Mouse (Mus musculus) kidney, adult 18-20 months (tissue): ENCODE measurements around the gene Eif2s2.
"Not testable (repeated sequence)": the region's sequence is repeated elsewhere in the genome, so short reads cannot be mapped to it uniquely, and the experiment has no call there.

Experiments used
- DNase-seq: peaks from one replicate; pipeline ENCODE4 v3.0.0; 2021

Gene Eif2s2

DNA sequence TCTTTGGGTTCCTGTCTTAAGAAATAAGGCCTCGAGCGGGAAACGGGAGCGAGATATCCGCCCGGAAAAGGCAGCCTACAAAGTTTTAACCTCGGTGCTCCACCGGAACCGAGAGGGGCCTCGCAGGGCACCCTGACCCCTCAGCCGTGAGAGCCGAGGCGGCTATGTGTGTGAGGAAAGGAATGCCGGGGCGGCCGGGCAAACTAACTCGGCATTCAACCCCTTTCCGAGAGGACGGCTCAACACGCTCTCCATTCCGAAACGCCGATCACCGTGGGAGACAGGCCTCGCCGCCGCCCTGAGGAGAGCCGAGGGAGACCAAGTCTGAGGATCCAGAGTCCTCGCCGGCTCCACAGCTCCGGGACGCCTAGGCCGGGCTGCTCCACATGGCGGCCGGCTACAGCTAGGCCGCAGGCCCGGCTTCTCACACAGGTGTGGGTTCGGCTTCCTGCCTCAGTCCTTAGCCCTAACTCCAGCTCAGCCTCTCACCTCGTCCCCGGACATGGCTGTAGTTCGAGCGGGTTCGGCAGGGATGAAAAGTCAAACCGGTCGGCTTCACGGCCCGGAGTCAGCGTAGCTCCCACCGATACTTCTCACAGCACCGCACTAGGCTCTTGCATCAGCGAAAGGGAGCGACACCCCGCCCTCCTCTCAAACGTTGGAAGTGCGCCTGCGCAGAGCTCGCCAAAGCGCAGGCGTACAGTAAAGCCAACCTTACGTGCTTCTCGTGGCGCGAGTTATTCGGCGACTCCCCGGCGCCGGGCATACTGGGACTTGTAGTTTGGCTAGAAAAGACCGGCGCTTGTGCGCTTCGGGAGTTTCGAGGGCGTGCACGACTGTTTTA, at the start of gene Eif2s2:
Eif2s2 (minus strand) TSS at position 735 of the 844 bp plus-strand sequence.
- peak; percentile 95 for DNase-seq

DNA sequence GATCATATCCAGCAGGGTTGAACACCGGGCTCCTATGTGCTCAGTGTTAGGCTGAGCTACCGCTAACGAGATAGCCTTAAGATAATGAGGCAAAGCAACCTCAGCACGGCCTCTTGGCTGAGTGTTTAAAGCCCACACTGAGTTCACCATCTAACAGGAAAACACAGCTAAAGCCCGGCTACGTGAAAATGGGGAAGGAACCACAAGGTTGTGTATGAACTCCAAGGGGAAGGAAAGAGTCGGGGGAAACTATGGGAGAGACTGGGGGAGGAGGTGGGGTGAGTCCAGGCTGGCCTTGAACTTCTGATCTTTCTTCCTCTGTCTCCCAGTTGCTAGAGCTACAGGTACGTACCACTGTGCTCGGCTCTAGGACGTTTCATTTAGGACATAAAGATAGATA, 49.2 kb upstream of the Eif2s2 start:
- DNase-seq: no peak

DNA sequence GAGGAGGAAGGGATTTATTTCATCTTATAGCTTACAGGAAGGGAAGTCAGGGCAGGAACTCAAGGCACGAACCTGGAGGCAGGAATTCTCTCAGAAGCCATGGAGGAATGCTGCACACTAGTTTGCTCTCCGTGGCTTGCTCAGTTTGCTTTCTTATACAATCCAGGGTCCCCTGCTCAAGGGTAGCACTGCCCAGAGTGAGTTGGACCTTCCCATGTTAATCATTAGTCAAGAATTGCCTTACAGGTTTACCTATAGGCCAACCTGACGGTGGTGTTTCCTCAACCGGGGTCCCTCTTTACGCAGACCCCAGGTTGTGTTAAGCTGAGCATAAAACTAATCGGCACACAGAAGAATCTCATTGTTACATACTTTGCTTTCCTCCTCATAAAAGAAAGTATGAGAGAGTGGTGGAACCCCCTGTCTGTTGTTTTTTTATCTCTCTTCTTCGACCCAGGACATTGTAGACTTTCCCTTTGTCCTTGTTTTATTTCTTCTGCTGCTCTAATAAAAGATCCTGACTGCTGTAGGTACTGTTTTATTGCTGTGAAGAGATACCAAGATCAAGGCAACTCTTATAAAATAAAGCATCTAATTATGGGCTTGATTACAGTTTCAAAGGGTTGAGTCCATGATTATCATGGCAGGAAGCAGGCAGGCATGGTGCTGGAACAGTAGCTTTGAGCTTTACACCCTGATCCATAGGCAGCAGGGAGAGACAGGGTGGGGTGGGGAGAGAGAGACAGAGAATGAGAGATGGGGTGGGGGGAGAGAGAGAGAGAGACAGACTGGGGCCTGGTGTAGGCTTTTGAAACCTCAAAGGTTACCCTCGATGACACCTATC, 45.0 kb upstream of the Eif2s2 start:
- no peak for DNase-seq

DNA sequence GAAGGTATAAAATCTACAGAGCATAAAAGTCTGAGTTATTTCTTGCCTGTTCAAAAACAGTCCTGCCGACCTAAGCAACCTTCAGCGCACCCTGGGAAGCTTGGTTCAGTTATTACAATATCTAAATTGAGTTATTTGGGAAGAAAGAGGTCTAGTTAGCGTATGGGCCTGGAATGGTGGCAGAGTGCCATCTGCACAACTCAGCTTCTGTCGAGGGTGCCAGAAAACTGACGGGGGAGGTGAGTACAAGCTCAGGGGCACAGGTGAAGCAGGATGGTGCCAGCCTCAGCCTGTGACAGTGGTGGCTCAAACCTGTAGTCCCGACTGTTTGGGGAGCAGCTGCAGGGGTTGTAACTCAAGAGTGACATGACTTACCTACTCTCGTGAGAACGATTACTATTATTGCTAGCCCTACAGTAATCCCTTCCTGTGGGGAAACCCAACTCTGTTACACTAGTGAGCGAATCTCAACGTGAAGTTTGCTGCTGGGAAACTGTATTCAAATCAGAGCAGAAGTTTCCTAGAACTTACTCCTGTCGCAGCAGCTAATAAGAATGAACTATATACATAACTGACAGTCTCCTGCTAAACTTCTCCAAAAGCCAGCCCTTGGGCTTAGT, 43.9 kb upstream of the Eif2s2 start:
- DNase-seq: no peak

DNA sequence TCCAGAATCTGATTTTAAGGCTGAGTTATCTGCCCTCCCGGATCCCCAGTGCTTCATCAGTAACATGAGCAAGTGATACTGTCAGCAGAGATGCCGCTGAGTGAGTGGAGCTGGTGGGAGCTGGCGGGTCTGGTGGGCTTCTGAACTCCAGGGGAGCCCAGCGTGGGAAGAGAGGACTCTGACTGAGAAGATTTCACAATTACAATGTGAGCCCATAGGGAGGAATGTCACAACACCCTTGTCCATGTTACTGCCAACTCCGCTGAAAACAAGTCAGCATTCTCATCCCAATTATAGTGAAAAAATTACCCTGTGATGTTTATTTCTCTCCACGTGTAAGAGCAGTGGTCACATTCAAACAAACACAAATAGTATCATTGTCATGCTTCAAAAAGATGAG, 43.4 kb upstream of the Eif2s2 start:
- no peak for DNase-seq

DNA sequence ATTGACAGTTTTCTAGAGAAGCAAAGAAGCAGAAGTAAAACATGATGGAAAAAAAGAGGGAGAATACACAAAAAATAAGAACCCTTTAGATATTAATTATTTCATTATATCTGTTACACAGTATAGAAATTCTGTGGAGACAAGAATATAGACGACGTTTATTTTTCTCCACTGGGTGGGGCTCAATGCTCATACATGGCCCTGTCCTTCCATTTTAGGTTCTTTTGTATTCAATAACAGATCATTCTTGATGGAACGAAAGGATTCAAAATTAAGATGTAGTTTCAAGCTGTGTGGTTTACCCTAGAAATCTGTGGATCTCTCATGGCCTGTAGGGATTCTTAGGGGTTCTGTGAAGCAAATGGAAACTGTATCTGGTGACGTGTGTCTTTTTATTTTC, 41.1 kb upstream of the Eif2s2 start:
- DNase-seq: no peak

DNA sequence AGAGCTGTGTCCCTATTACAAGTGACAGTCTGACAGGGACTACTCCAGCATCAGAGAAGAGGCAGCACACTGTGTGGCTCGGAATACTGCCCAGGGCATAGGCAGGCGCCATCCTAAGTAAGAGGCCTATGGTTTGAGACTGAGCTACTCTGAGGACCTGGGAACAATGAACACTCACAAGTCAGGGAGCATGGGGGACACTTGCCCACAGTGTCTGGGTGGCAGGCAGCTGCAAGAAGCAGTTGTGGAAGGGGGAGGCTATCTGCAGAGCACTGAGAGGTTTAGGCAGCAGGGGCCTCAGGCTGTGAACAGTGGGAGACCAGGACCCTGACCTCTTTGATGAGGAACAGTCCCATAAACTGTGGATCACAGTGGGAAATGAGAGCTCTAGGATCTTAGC, 35.6 kb upstream of the Eif2s2 start:
- DNase-seq: no peak

DNA sequence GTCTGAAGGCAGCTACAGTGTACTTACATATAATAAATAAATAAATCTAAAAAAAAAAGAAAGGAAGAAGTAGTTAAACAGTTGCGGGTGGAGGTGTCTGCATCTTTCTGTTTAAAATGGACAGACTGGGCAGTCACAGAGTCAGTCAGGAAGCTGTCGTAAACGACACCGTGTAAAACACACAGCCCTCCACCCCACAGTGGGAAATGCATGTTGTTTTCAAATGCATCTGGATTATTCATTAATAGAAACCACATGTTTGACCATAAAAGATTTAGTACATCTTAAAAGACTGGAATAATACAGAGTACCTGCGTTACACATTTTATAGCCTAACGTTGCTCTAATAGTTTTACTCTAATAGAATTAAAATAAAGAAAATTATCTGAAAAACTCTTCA, 34.1 kb upstream of the Eif2s2 start:
- no peak for DNase-seq

DNA sequence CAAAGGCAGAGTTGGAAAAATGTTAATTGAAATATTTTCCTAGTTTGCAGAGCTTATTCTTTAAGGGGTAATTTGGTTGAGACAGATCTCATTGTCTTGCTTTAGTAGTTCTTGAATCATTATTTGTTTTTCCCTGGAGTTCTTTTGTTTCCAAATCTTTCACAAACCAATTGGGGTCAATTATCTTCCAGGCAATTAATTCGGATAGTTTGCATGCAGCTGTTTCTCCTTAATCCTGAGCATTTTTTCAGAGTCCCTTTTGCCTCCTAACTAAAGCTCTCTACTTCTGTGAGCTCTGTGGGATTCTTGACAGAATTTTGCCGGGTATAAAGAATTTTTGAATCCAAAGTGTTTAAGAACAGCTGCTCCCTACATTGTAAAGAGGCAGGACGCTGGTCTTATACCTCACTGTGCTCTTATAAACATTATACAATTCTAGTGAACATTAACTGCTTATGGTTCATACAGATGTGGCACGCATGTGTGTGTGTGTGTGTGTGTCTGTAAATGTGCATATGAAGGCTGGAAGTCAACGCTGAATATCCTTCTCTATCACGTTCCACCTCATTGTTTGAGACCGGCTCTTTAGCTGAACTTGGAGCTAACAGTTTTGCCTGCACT, 32.8 kb upstream of the Eif2s2 start:
- DNase-seq: no peak

DNA sequence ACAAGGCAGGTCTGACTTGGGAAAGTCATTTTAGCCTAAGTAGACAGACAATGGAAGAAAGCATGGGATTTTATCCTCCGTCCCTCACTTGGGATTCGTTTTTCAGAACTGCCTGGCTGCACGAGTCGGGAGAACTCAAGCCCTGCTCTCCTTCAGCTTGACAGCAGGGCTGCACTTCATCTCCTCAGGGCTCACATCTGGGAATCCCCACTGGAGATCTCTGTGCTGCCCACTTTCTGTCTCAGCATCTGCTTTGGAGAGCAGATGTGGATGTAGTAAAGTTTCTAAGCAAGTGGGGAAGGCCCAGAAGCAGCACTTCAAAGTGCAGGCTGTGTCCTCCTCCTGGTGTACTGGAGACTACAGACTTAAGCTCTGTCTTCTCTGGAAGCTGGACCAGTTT, 29.4 kb upstream of the Eif2s2 start:
- DNase-seq: not testable (repeated sequence)

DNA sequence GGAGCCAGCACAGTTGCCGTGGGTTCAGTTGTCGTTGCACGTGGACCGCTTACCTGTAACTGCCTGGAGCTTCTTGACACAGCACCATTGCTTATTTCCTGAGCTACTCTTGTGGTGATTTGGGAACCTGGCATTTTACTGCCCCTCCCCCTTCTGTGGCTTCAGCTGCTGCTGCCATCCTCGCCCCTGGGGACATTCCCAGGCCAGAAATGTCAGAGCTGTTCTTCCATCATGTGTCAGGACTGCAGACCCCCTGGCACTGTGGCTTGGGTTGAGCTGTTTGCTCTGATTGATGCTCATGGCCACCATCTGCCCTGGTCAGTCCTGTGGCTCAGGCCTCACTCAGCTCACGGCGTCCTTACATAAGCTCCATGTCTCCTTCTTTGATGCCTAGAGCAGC, 28.2 kb upstream of the Eif2s2 start:
- no peak for DNase-seq

DNA sequence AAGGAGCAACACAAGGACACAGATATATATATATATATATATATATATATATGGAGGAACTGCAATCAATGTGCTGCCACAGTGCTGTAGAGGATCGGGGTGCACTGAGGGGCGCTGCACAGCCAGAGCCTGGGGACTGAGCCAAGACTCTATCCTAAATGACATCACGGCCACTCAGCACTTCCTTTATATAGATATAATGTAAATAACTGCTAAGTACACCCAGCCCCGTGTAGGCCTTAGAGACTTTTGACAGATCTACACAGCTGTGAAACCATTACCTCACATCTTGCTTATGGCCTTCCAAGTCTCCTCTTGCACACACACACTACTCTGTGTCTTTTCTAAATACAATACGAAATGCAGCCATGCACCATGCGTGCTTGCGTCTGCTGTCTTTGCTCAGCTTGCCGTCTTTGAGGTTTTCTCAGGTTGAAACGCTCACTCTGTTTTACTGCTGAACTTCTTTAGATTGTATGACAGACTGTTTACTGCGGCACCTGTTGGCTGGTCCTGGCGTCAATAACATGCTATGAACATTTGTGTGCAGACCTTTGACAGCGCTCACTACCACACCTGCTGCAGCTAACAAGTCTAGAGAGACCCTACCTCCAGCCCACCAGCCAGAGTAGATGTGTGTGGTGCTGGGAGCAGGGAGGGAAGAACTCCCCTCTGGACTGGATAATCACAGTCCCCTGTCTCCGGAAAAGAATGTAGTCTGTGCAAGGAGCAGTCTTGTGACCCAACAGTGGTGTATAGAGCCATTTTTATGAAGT, 25.3 kb upstream of the Eif2s2 start:
- no peak for DNase-seq

DNA sequence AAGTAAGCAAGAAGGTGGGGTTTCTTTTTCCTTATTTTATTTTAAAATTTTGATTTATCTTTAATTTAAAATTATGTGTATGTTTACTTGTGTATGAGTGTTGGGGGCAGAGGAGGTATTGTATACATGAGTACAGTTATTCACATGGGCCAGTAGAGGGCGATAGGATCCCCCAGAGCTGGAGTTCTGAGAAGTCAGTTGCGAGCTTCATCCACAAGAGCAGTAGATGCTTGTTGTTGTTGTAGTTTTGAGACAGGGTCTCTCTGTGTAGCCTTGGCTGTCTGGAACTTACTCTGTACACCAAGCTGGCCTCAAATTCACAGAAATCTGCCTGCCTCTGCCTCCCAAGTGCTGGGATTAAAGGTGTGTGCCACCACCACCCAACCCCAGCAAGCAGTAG, 23.8 kb upstream of the Eif2s2 start:
- DNase-seq: peak; percentile 12

DNA sequence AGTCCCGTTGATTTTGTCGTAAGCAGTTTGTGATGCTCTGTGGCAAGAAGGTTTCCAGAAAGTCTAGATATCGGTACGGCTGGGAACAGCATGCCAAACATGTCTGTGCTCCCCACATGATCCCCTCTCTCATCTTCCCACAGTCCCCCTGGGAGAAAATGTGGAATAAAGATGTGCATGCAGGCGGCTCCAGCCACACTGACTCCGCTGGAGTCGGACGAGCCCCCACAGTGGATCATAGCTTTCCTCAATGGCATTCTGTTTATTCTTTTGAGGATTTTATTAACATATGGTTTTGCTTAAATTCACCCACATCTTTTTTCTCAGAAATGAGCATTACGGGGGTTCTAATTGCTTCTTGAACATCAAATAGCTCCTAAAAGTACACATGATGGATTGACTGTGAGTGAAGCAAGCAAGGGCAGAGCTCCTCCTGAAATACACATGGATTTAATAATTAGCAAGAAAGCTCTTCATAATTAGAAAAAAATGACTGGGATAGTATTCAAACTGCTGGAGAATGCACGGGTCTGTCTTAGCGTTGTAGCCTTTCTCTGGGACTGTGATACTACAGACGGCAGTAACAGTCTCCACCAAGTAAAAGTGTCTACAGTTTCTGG, 23.3 kb upstream of the Eif2s2 start:
- no peak for DNase-seq

DNA sequence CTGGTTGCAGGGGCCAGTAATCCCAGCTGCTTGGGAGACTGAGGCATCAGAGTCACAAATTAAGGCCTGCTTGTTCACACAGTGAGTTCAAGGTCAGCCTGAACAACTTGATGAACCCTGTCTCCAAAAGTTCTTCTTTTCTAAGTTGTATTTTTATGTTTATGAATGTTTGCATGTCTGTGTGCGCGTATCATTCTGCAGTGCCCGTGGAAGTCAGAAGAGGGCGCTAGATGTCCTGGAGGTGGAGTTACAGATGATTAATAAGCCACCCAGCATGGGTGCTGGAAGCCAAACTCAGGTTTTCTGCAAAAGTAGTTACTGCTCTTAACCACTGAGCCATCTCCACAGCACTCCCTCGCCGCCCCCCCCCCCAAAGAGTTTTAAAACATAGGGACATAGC, 17.1 kb upstream of the Eif2s2 start:
- no peak for DNase-seq

DNA sequence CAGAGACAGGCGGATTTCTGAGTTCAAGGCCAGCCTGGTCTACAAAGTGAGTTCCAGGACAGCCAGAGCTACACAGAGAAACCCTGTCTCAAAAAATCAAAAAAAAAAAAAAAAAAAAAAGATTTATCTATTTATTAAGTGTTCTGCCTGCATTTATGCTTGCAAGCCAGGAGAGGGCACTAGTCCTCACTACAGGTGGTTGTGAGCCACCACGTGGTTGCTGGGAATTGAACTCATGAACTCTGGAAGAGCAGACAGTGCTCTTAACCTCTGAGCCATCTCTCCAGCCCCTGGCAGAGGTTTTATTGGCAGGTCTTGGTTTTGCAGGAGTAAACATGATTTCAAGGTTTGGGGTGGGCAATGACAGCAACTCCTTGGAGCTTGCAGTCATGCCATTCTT, 15.5 kb upstream of the Eif2s2 start:
- not testable (repeated sequence) for DNase-seq

DNA sequence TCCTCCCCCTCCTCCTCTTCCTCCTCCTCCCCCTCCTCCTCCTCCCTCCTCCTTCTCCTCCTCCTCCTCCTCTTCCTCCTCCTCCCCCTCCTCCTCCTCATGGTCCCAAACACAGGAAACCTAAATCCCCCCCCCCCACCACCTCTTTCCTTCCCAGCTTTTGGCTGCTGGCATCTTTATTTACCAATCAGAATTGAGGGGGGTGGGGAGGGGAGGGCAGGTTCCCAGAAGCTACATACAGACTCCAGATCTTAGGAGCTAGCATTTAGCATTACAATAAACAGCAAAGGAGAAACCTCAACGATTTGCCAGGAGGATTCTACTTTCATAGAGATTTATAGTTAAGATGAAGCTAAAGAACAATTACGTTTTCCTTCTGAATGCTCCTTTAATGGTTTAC, 13.1 kb upstream of the Eif2s2 start:
- DNase-seq: no peak

DNA sequence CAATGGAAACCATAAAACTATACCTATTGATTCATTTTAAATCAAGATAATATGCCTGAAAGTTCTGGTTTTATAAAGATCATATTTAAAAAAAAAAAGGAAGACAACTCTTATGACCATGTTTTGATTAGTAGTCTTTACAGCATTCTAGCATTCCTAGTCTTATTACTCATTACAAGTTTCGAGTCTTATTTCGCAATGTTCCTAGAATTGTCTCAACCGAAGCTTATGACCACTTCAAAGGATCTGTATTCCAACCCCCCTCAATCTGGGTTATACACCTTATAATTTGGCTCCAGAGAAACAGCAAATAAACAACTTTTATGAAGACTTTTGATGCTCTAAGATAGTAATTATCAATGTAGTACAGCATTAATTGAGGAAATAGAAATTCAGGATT, 9.4 kb upstream of the Eif2s2 start:
- DNase-seq: no peak

DNA sequence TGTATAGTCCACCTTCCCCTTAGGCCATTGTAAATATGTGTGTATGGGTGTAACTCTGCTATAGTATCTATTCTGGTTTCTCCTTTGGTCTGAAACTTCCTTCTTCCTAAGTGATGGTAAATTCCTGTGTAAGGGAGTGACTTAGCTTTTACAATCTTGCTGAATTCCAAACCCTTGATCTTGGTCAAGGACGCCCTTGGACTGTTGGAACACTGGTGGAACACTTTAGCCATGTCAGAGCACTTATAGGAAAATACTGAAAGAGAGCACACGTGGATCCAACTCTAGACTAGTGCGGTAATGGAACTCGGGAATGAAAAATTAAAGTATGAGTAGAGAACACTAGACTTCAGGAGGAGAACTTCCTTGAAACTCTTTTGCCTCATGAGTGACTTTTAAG, 6.7 kb upstream of the Eif2s2 start:
- not testable (repeated sequence) for DNase-seq

DNA sequence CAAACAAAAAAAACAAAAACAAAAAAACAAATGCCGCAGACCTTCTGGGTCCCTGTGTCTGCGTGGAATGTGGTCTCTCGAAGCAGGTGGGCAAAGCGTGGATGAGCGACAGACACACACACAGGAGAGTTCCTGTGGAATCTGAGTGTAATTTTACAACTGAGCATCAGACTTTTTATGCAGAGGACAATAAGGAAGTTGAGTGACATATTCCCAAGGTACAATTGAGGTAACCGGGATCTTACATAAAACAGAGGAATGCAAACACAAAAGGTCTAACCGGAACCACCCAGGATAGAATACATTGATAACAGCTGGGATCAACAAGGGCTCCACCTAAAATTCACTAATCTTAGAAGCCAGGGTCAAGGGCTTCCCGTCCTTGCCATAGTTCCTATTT, 6.3 kb upstream of the Eif2s2 start:
- DNase-seq: not testable (repeated sequence)

DNA sequence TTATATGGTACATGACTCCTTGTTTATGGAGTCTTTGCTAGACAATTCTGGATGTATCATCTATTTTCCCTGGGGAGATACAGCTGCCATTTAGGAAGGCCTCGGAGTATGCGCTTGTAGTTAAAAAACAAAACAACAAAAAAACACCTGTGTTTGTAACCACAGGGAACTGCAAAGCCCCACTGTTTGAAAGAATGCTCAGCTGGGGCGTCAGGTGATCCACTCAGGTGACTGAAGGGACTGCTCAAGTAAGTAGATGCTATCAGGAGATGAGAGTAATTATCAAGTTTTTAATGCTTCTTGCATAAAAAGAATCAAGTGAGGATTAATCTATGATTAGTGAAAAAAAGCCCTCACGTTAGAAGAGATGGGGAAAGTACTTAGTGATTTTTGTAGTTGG, 813 bp upstream of the Eif2s2 start:
- no peak for DNase-seq

DNA sequence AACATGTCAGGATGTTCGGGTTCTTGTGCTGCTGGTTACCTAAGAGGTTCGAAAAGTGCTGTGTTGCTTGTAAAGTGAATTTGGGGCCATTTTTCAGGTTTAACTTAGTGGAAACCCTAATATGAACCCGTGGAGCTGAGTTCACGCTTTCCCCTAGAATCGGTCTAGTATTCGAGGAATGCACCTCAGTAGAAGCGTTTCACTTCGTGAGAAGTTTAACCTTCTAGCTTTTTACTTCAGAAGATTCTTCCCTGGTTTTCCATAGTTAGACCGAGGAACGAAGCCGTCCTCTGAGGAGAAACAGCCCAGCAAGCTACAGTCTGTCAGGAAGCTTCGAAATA, 280 bp upstream of the Eif2s2 start:
- no peak for DNase-seq
